Mouse (Mus musculus): ENCODE measurements around the gene Rps26. TPM values are rescaled to one million over a fixed set of nuclear protein-coding genes. Genes with fewer than 3 reads are reported as not detected.
"Not testable (repeated sequence)": the region's sequence is repeated elsewhere in the genome, so short reads cannot be mapped to it uniquely, and the experiment has no call there.

Rps26 gene
- polyA plus RNA-seq, 1 experiment = 514 TPM

DNA sequence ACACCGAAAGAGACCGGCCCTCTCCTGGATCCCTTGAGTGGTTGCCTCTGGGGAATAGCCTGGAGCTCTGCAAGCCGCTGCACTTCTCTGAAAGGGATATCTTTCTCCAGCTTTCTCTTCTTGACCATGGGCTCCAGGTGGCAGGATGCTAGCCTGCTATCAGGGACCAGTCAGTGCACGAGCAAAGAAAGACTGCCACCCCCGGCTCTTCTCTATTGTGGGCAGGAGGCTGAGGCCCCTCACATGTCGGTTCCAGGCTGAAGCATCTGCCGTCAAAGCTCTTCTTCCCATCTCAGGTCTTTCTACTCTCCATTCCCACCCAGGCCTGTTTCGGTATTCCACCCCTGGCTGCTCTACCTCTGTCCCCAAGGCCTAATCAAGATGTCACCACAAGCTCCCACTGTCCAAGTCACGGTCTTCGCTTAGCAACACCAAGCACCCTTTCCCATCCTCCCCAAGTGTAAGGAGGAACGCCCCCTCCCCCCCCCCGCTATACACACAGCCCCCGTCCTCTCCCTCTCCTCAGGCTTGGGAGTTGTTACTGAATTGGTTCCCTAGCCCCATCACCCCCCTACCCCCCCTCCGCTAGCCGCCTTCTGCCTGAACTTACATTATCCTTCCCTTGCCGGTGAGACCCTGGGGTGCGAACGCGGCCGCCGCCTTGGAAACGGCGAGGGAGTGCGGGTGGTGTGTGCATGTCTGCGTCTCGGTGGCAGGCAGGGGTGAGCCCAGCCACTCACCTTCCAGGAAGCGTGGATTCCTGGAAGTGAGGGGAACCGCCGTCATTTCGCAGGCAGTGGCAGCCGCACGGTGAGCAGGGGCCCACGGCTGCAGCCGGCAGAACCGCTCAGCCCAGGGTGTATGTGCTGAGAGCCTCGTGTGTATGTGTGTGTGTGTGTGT, 18.8 kb upstream of the Rps26 start, which contains the start of gene Ikzf4:
Gene Ikzf4 (minus strand): TSS at position 881 of the 901 bp plus-strand sequence.
- TF ChIP-seq TAL1 (IDR thresholded peaks at IDR 0.05; ENCODE audit: low read length) (no peak), GATA1 (IDR thresholded peaks at IDR 0.05; ENCODE audit: low read length) (no peak)
- Histone ChIP-seq H3K27me3 (ENCODE audit: control insufficient read depth) (peaks cover 70% of the 10 kb centered on the region), H3K4me1 (ENCODE audit: control insufficient read depth) (peaks cover 27% of the 10 kb centered on the region), H3K4me3 (replicated peaks) (peak within 1 kb of the TSS; percentile 56), H3K9me3 (ENCODE audit: control insufficient read depth, low read length) (no peaks in the 10 kb centered on the region; the same call in 1 of the 2 replicates), H3K36me3 (ENCODE audit: control insufficient read depth) (no peaks in the 10 kb centered on the region)

GRCm38 (mm10) chr10:128642749-128643148, 16.2 kb upstream of the Rps26 start:
- Histone ChIP-seq H3K27me3 (ENCODE audit: control insufficient read depth) (peaks cover 82% of the 10 kb centered on the region), H3K4me3 (replicated peaks) (no peak overlapping the region), H3K9me3 (ENCODE audit: control insufficient read depth, low read length) (no peaks in the 10 kb centered on the region; the same call in 1 of the 2 replicates), H3K4me1 (ENCODE audit: control insufficient read depth) (peaks cover 30% of the 10 kb centered on the region), H3K36me3 (ENCODE audit: control insufficient read depth) (no peaks in the 10 kb centered on the region)
- TF ChIP-seq GATA1 (IDR thresholded peaks at IDR 0.05; ENCODE audit: low read length) (no peak), TAL1 (IDR thresholded peaks at IDR 0.05; ENCODE audit: low read length) (no peak)

DNA sequence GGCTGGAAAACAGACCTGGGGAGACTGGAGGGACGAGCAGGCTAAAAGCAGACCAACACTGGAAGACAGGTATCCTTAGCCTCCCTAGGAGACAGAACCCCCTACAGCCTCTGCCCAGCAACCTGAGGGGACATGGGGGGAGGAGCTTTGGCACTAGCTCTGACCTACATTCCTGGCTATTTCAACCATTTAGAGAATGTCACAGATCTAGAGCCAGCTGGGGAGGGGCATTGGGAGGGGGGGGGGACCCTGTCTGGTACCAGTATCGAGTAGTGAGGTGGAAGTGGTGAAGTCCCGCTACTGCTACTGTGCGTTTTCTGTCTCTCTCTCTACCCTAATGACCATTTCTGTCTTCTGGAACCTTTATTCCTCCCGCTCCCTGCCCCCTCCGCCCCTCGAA, 15.3 kb upstream of the Rps26 start:
- H3K4me3 ChIP-seq (replicated peaks) = no peak overlapping the region
- no peaks in the 10 kb centered on the region for H3K36me3 ChIP-seq (ENCODE audit: control insufficient read depth)
- peaks cover 81% of the 10 kb centered on the region for H3K27me3 ChIP-seq (ENCODE audit: control insufficient read depth)
- no peaks in the 10 kb centered on the region; the same call in 1 of the 2 replicates for H3K9me3 ChIP-seq (ENCODE audit: control insufficient read depth, low read length)
- TF ChIP-seq GATA1 (IDR thresholded peaks at IDR 0.05; ENCODE audit: low read length) (no peak), TAL1 (IDR thresholded peaks at IDR 0.05; ENCODE audit: low read length) (no peak)
- H3K4me1 ChIP-seq (ENCODE audit: control insufficient read depth) = peaks cover 29% of the 10 kb centered on the region

GRCm38 (mm10) chr10:128640891-128641290, 14.3 kb upstream of the Rps26 start:
- Histone ChIP-seq H3K4me1 (ENCODE audit: control insufficient read depth) (peaks cover 26% of the 10 kb centered on the region), H3K9me3 (ENCODE audit: control insufficient read depth, low read length) (no peaks in the 10 kb centered on the region; the same call in 1 of the 2 replicates), H3K27me3 (ENCODE audit: control insufficient read depth) (peaks cover 81% of the 10 kb centered on the region), H3K4me3 (replicated peaks) (no peak overlapping the region), H3K36me3 (ENCODE audit: control insufficient read depth) (no peaks in the 10 kb centered on the region)
- TF ChIP-seq GATA1 (IDR thresholded peaks at IDR 0.05; ENCODE audit: low read length) = no peak
- no peak for TF ChIP-seq TAL1 (IDR thresholded peaks at IDR 0.05; ENCODE audit: low read length)

- H3K4me1 ChIP-seq (ENCODE audit: control insufficient read depth) = peaks cover 21% of the 10 kb centered on the region
- TF ChIP-seq TAL1 (IDR thresholded peaks at IDR 0.05; ENCODE audit: low read length) (no peak), GATA1 (IDR thresholded peaks at IDR 0.05; ENCODE audit: low read length) (no peak)
- H3K36me3 ChIP-seq (ENCODE audit: control insufficient read depth) = no peaks in the 10 kb centered on the region
- H3K27me3 ChIP-seq (ENCODE audit: control insufficient read depth) = peaks cover 81% of the 10 kb centered on the region
- H3K4me3 ChIP-seq (replicated peaks) = no peak overlapping the region
- no peaks in the 10 kb centered on the region for H3K9me3 ChIP-seq (ENCODE audit: control insufficient read depth, low read length)
These were observed 13.5 kb upstream of the Rps26 start for GRCm38 (mm10) chr10:128639999-128640398.

DNA sequence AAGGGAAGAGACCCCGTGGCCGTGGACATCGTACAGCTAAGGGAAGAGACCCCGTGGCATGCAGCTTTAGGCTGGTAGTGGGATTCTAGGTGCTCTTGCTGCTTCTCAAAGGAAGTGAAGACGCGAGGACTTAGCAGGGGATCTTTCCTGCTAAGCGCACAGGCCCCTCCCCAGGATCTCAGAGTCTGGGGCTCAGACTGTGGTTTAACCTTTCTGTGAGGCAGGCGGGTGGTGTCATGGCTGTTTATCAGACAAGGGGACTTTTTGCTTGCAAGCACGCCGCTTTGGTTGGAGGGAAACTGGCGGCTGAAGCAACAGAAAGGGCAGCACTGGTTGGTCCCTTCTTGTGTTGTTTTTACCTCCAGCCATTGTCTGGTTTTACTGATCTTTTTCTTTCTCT, 10.5 kb upstream of the Rps26 start:
- H3K27me3 ChIP-seq (ENCODE audit: control insufficient read depth) = peaks cover 73% of the 10 kb centered on the region
- H3K36me3 ChIP-seq (ENCODE audit: control insufficient read depth) = no peaks in the 10 kb centered on the region
- TF ChIP-seq TAL1 (IDR thresholded peaks at IDR 0.05; ENCODE audit: low read length) (no peak), GATA1 (IDR thresholded peaks at IDR 0.05; ENCODE audit: low read length) (no peak)
- H3K4me3 ChIP-seq (replicated peaks) = no peak overlapping the region
- H3K9me3 ChIP-seq (ENCODE audit: control insufficient read depth, low read length) = no peaks in the 10 kb centered on the region
- peaks cover 43% of the 10 kb centered on the region for H3K4me1 ChIP-seq (ENCODE audit: control insufficient read depth)

DNA sequence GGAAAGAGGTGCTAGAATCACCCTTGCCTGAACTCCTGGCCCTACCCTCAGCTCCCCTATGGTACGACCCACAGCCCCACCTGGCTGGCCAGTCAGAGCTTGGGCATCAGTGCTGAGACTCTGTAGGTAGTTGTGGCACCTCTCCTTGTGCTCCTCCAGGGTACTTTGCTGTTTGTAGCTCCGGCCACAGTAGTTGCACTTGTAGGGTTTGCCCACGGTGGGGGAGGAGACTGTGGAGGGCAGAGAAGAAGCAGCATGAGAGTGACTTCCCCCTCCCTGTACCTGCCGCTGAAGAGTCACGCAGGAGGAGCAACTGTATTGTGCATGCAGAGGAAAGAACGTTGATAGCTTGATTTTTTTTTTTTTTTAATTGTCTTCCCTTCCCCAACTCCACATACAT, 10.0 kb upstream of the Rps26 start:
- no peaks in the 10 kb centered on the region for H3K9me3 ChIP-seq (ENCODE audit: control insufficient read depth, low read length)
- H3K27me3 ChIP-seq (ENCODE audit: control insufficient read depth) = peaks cover 73% of the 10 kb centered on the region
- no peak for TF ChIP-seq TAL1 (IDR thresholded peaks at IDR 0.05; ENCODE audit: low read length)
- TF ChIP-seq GATA1 (IDR thresholded peaks at IDR 0.05; ENCODE audit: low read length) = no peak
- no peaks in the 10 kb centered on the region for H3K36me3 ChIP-seq (ENCODE audit: control insufficient read depth)
- no peak overlapping the region for H3K4me3 ChIP-seq (replicated peaks)
- peaks cover 47% of the 10 kb centered on the region for H3K4me1 ChIP-seq (ENCODE audit: control insufficient read depth)

DNA sequence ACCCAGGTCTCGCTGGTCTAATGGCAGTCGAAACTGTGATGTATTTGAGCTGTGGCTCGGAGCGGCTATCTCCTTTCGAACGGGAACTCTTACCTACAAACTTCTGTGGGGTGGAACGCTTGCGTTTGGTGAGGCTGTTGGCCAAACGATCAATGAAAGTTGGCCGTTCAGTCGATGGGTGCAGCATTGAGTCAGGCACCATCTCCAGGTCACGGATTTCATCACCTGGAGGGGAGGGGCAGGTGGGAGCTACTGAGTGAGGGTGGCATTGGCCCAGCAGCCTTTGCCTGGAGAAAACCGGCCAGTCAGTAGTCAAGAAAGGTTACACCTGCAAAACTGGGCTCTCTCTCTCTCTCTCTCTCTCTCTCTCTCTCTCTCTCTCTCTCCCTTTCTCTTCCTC, 9.2 kb upstream of the Rps26 start:
- Histone ChIP-seq H3K36me3 (ENCODE audit: control insufficient read depth) (no peaks in the 10 kb centered on the region), H3K27me3 (ENCODE audit: control insufficient read depth) (peaks cover 70% of the 10 kb centered on the region), H3K9me3 (ENCODE audit: control insufficient read depth, low read length) (no peaks in the 10 kb centered on the region), H3K4me1 (ENCODE audit: control insufficient read depth) (peaks cover 52% of the 10 kb centered on the region), H3K4me3 (replicated peaks) (no peak overlapping the region)
- no peak for TF ChIP-seq GATA1 (IDR thresholded peaks at IDR 0.05; ENCODE audit: low read length)
- no peak for TF ChIP-seq TAL1 (IDR thresholded peaks at IDR 0.05; ENCODE audit: low read length)

DNA sequence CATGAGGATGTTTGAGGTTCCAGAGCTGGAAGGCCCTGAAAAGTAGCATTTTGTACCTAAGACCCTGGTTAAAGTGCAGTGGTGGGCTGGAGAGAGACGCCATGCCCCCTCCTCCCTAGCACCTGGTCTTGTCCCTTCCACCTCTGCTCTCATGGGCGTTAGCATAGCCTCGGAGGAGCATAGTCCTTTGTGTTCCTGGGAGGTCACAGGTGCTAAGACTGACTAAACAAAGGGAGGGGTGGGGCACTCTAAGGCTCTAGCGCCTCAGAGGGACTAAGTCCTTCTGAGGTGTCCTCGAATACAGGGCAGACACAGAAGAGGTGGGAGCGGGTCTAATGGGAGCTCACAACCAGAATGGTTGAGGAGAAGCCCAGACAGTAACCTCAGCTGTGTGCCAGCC, 5.0 kb upstream of the Rps26 start:
- H3K9me3 ChIP-seq (ENCODE audit: control insufficient read depth, low read length) = no peaks in the 10 kb centered on the region
- H3K4me3 ChIP-seq (replicated peaks) = no peak overlapping the region
- no peaks in the 10 kb centered on the region for H3K36me3 ChIP-seq (ENCODE audit: control insufficient read depth)
- TF ChIP-seq GATA1 (IDR thresholded peaks at IDR 0.05; ENCODE audit: low read length) (no peak), TAL1 (IDR thresholded peaks at IDR 0.05; ENCODE audit: low read length) (no peak)
- peaks cover 43% of the 10 kb centered on the region for H3K27me3 ChIP-seq (ENCODE audit: control insufficient read depth)
- H3K4me1 ChIP-seq (ENCODE audit: control insufficient read depth) = peaks cover 77% of the 10 kb centered on the region

DNA sequence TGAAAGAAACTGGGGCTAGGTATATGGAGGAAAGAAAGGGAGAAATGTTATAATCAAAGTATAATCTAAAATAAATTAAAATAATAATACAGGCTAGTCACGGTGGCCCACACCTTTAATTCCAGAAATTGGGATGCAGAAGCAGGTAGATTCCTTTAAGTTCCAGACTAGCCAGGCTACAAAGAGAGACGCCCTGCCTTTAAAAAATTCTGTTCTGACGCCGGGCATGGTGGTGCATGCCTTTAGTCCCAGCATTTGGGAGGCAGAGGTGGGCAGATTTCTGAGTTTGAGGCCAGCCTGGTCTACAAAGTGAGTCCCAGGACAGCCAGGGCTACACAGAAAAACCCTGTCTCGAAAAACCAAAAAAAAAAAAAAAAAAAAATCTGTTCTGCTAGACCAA, 3.8 kb upstream of the Rps26 start:
- H3K4me1 ChIP-seq (ENCODE audit: control insufficient read depth) = peaks cover 78% of the 10 kb centered on the region
- H3K27me3 ChIP-seq (ENCODE audit: control insufficient read depth) = peaks cover 31% of the 10 kb centered on the region
- H3K4me3 ChIP-seq (replicated peaks); H3K36me3 ChIP-seq (ENCODE audit: control insufficient read depth); H3K9me3 ChIP-seq (ENCODE audit: control insufficient read depth, low read length): not testable (repeated sequence)

Data from erythroblast, embryonic 14.5 days (primary cell).